Comparison of ENCODE assay signal across 17 mouse cellular contexts in genomic region chr6:80549907-80550306, GRCm38 (mm10).
"Had no signal": no experiment of that assay in that cellular context is flagged by ENCODE, and none has a peak within 500 bp of the region (broad histone marks: within the 10 kb centered on the region; RNA-seq: fewer than 3 reads in every experiment).

No protein-coding gene starts in this region.

- H3K9me3 ChIP-seq: neural tube, embryonic 12.5 days; neural tube, embryonic 13.5 days; neural tube, embryonic 15.5 days; stomach, embryonic 15.5 days had no signal

- H3K36me3 ChIP-seq: neural tube, embryonic 12.5 days; neural tube, embryonic 13.5 days; neural tube, embryonic 15.5 days; stomach, embryonic 15.5 days had no signal

- H3K4me1 ChIP-seq: neural tube, embryonic 12.5 days; neural tube, embryonic 13.5 days; neural tube, embryonic 15.5 days; stomach, embryonic 15.5 days had no signal

- DNase-seq: retina, postnatal 1 day; right cerebral cortex, adult 18-20 months; right cerebral cortex, postnatal 14 days; right cerebral cortex, postnatal 25 days; right cerebral cortex, postnatal 4 days; spleen, adult 18-20 months; thymus, adult 18-20 months; thymus, adult 2 months; thymus, postnatal 14 days; thymus, postnatal 25 days; thymus, postnatal 36 days; thymus, postnatal 4 days had no signal

- H3K9ac ChIP-seq: neural tube, embryonic 12.5 days; neural tube, embryonic 13.5 days; neural tube, embryonic 15.5 days; stomach, embryonic 15.5 days had no signal

- H3K27ac ChIP-seq: neural tube, embryonic 12.5 days; neural tube, embryonic 13.5 days; neural tube, embryonic 15.5 days; stomach, embryonic 15.5 days; stomach, postnatal 0 days had no signal

- H3K27me3 ChIP-seq: neural tube, embryonic 12.5 days; neural tube, embryonic 13.5 days; neural tube, embryonic 15.5 days; stomach, embryonic 15.5 days had no signal

- H3K4me2 ChIP-seq: neural tube, embryonic 12.5 days; neural tube, embryonic 13.5 days; neural tube, embryonic 15.5 days; stomach, embryonic 15.5 days had no signal

- H3K4me3 ChIP-seq: neural tube, embryonic 12.5 days; neural tube, embryonic 13.5 days; neural tube, embryonic 15.5 days; stomach, embryonic 15.5 days had no signal
